10 mouse cellular contexts compared by ENCODE assay signal in the genomic region with DNA sequence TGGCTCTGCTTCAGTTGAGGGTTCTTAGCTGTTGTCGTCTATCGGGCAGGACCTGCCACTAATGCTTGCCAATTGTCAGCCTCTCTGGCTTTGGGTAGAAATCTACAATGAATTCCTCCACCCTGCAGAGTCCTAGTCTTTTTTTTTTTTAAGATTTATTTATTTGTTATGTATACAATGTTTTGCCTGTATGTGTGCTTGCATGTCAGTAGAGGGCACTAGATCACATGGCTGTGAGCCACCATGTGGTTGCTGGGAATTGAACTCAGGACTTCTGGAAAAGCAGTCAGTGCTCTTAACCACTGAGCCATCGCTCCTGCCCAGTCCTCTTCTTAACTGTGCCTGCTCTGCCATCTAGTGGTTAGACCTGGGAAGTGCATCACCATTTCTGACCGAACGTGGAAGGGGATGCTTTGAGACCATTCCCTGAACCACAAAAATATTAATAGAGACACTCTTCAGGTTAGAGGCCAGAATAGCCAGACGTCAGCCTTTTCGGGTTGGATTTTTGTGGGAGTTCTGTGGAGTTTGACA. TPM values are rescaled to one million over a fixed set of nuclear protein-coding genes. Genes with fewer than 3 reads are reported as not detected.
A peak's percentile ranks its signal among the peaks of the same experiment; 100 is the strongest.
DNase-seq lines count a peak whose midpoint lies in the region; ATAC-seq and TF ChIP-seq lines count a peak whose summit lies in the region.
"Had no signal": no experiment of that assay in that cellular context is flagged by ENCODE, and none has a peak within 500 bp of the region (broad histone marks: within the 10 kb centered on the region; RNA-seq: fewer than 3 reads in every experiment).

No protein-coding gene starts in this region.

- no peak overlapping the region for H3K9ac ChIP-seq in midbrain, embryonic 15.5 days
- H3K9ac ChIP-seq: neural tube, embryonic 13.5 days had no signal

- peak; percentile 88; the same call in 1 of the 2 replicates for TF ChIP-seq CTCF in embryonic fibroblast, embryonic 13.5 days (IDR thresholded peaks at IDR 0.05; ENCODE audit: borderline replicate concordance, insufficient read depth, low read length)

- TF ChIP-seq POLR2A in embryonic fibroblast, embryonic 13.5 days (IDR thresholded peaks at IDR 0.05; ENCODE audit: low read depth, low read length), result no peak

- intact Hi-C loops in left cerebral cortex, postnatal 25 days (cut with DNase I), result loop anchor here (2.0 kb wide), 3 partner anchors 43 to 495 kb away; no protein-coding TSS in a partner anchor

- no peak overlapping the region for H3K27ac ChIP-seq in midbrain, embryonic 10.5 days (replicated peaks)
- no peak overlapping the region for H3K27ac ChIP-seq in midbrain, embryonic 15.5 days
- H3K27ac ChIP-seq in embryonic fibroblast, embryonic 13.5 days (ENCODE audit: insufficient read depth, low read length), result no peak overlapping the region
- H3K27ac ChIP-seq: neural tube, embryonic 13.5 days had no signal

- peaks cover 17% of the 10 kb centered on the region for H3K4me1 ChIP-seq in midbrain, embryonic 10.5 days
- peaks cover 10% of the 10 kb centered on the region for H3K4me1 ChIP-seq in midbrain, embryonic 15.5 days
- H3K4me1 ChIP-seq in embryonic fibroblast, embryonic 13.5 days (ENCODE audit: control insufficient read depth, insufficient read depth, low read length), result no peaks in the 10 kb centered on the region; the same call in 1 of the 2 replicates

- no peak overlapping the region for H3K4me2 ChIP-seq in midbrain, embryonic 15.5 days
- H3K4me2 ChIP-seq: neural tube, embryonic 13.5 days had no signal

- WGBS in midbrain, embryonic 10.5 days, result 26% methylated on average over 7 of the region's 7 CpGs
- WGBS in midbrain, embryonic 15.5 days, result 18% methylated on average over 7 of the region's 7 CpGs

- no peaks in the 10 kb centered on the region for H3K9me3 ChIP-seq in midbrain, embryonic 10.5 days (replicated peaks)
- no peaks in the 10 kb centered on the region for H3K9me3 ChIP-seq in midbrain, embryonic 15.5 days
- H3K9me3 ChIP-seq: neural tube, embryonic 13.5 days had no signal

- H3K4me3 ChIP-seq in midbrain, embryonic 10.5 days, result no peak overlapping the region
- H3K4me3 ChIP-seq in midbrain, embryonic 15.5 days, result no peak overlapping the region
- no peak overlapping the region for H3K4me3 ChIP-seq in embryonic fibroblast, embryonic 13.5 days (ENCODE audit: insufficient read depth, low read length)
- H3K4me3 ChIP-seq: erythroblast, embryonic 14.5 days; neural tube, embryonic 13.5 days had no signal

- no peaks in the 10 kb centered on the region for H3K36me3 ChIP-seq in midbrain, embryonic 10.5 days
- H3K36me3 ChIP-seq in midbrain, embryonic 15.5 days (replicated peaks), result no peaks in the 10 kb centered on the region
- H3K36me3 ChIP-seq: neural tube, embryonic 13.5 days had no signal

- no peak for ATAC-seq in midbrain, embryonic 15.5 days (replicated peaks)
- peak; percentile 76 for ATAC-seq in neutrophil, adult 5-6 weeks (ENCODE audit: extremely low read depth, insufficient number of reproducible peaks, low FRiP score, poor library complexity, severe bottlenecking)

- no peaks in the 10 kb centered on the region for H3K27me3 ChIP-seq in midbrain, embryonic 10.5 days (ENCODE audit: low read depth, poor library complexity, severe bottlenecking)
- no peaks in the 10 kb centered on the region for H3K27me3 ChIP-seq in midbrain, embryonic 15.5 days (replicated peaks)
- H3K27me3 ChIP-seq: neural tube, embryonic 13.5 days had no signal

- DNase-seq in midbrain, embryonic 10.5 days (ENCODE audit: low spot score), result peak; percentile 79
- peak; percentile 86 for DNase-seq in adrenal gland, postnatal 14 days
- peak; percentile 87 for DNase-seq in heart, postnatal 4 days
- DNase-seq in left cerebral cortex, postnatal 25 days (ENCODE audit: low spot score in 2 of 2), result peak; percentile 74 to 81
- peak; percentile 71 for DNase-seq in thymus, postnatal 0 days (ENCODE audit: low spot score)

RNA-seq across cellular contexts. Expression of a gene that starts 4.3 kb away (rescaled TPM):
- polyA plus RNA-seq in midbrain, embryonic 10.5 days (2016; fragmentation: Nextera tagmentation; extraction: Ambion mirVana), result 5.8 and 9.7 TPM in 2 replicates
- polyA plus RNA-seq in midbrain, embryonic 15.5 days (2015; fragmentation: Nextera tagmentation; extraction: Ambion mirVana), result 5.1 and 6.3 TPM in 2 replicates
- total RNA-seq in adrenal gland, postnatal 14 days (2021), result 11.7 and 12.7 TPM in 2 replicates
- 37.2 and 41.3 TPM in 2 replicates for polyA plus RNA-seq in embryonic fibroblast, embryonic 13.5 days (2011; ENCODE audit: insufficient read length, low read depth, missing spikeins)
- total RNA-seq in heart, postnatal 4 days (2021), result 1 to 10 TPM; 2.1 to 3.5 TPM
- 1 to 10 TPM; 4.5 to 5.1 TPM for total RNA-seq in left cerebral cortex, postnatal 25 days (2021)
- not detected in 2 replicates for total RNA-seq in neutrophil, adult 5-6 weeks (2017)
- 3.2 and 3.4 TPM in 2 replicates for polyA plus RNA-seq in thymus, postnatal 0 days (2015; fragmentation: Nextera tagmentation; extraction: Ambion mirVana)
- polyA plus RNA-seq: erythroblast, embryonic 14.5 days had no signal

RNA-seq across cellular contexts. Expression of a gene that starts 18.8 kb away (rescaled TPM):
- polyA plus RNA-seq in midbrain, embryonic 10.5 days (2016; fragmentation: Nextera tagmentation; extraction: Ambion mirVana), result 21.9 and 22.4 TPM in 2 replicates
- 19.9 and 20.8 TPM in 2 replicates for polyA plus RNA-seq in midbrain, embryonic 15.5 days (2015; fragmentation: Nextera tagmentation; extraction: Ambion mirVana)
- 40.7 and 41.9 TPM in 2 replicates for total RNA-seq in adrenal gland, postnatal 14 days (2021)
- 43.9 and 47.1 TPM in 2 replicates for polyA plus RNA-seq in embryonic fibroblast, embryonic 13.5 days (2011; ENCODE audit: insufficient read length, low read depth, missing spikeins)
- total RNA-seq in heart, postnatal 4 days (2021), result 10 to 100 TPM; 35.3 to 35.7 TPM
- total RNA-seq in left cerebral cortex, postnatal 25 days (2021), result 10 to 100 TPM; 31.7 to 32.8 TPM
- total RNA-seq in neutrophil, adult 5-6 weeks (2017), result 30.9 and 38.5 TPM in 2 replicates
- polyA plus RNA-seq in thymus, postnatal 0 days (2015; fragmentation: Nextera tagmentation; extraction: Ambion mirVana), result 24.2 and 26.1 TPM in 2 replicates

RNA-seq across cellular contexts. Expression of a gene that starts 33.7 kb away (rescaled TPM):
- 90.6 and 94.5 TPM in 2 replicates for polyA plus RNA-seq in midbrain, embryonic 10.5 days (2016; fragmentation: Nextera tagmentation; extraction: Ambion mirVana)
- polyA plus RNA-seq in midbrain, embryonic 15.5 days (2015; fragmentation: Nextera tagmentation; extraction: Ambion mirVana), result 90.6 and 97.3 TPM in 2 replicates
- total RNA-seq in adrenal gland, postnatal 14 days (2021), result 33.5 and 42.5 TPM in 2 replicates
- 31.5 and 38.9 TPM in 2 replicates for polyA plus RNA-seq in embryonic fibroblast, embryonic 13.5 days (2011; ENCODE audit: insufficient read length, low read depth, missing spikeins)
- 10 to 100 TPM; 20.5 to 20.6 TPM for total RNA-seq in heart, postnatal 4 days (2021)
- 10 to 100 TPM; 36.1 to 39.2 TPM for total RNA-seq in left cerebral cortex, postnatal 25 days (2021)
- total RNA-seq in neutrophil, adult 5-6 weeks (2017), result 64.5 and 65.3 TPM in 2 replicates
- polyA plus RNA-seq in thymus, postnatal 0 days (2015; fragmentation: Nextera tagmentation; extraction: Ambion mirVana), result 80.1 and 83.6 TPM in 2 replicates

RNA-seq across cellular contexts. Expression of a gene that starts 48.0 kb away (rescaled TPM):
- polyA plus RNA-seq in midbrain, embryonic 10.5 days (2016; fragmentation: Nextera tagmentation; extraction: Ambion mirVana), result 63.3 and 71.9 TPM in 2 replicates
- 96.4 and 100 TPM in 2 replicates for polyA plus RNA-seq in midbrain, embryonic 15.5 days (2015; fragmentation: Nextera tagmentation; extraction: Ambion mirVana)
- total RNA-seq in adrenal gland, postnatal 14 days (2021), result 33.0 and 37.0 TPM in 2 replicates
- 31.6 and 33.6 TPM in 2 replicates for polyA plus RNA-seq in embryonic fibroblast, embryonic 13.5 days (2011; ENCODE audit: insufficient read length, low read depth, missing spikeins)
- 10 to 100 TPM; 18.1 TPM for total RNA-seq in heart, postnatal 4 days (2021)
- 10 to 100 TPM; 60.8 to 63.3 TPM for total RNA-seq in left cerebral cortex, postnatal 25 days (2021)
- 118 and 128 TPM in 2 replicates for total RNA-seq in neutrophil, adult 5-6 weeks (2017)
- polyA plus RNA-seq in thymus, postnatal 0 days (2015; fragmentation: Nextera tagmentation; extraction: Ambion mirVana), result 64.0 and 66.2 TPM in 2 replicates

RNA-seq across cellular contexts. Expression of a gene that starts 48.1 kb away (rescaled TPM):
- 19.8 and 27.6 TPM in 2 replicates for polyA plus RNA-seq in midbrain, embryonic 10.5 days (2016; fragmentation: Nextera tagmentation; extraction: Ambion mirVana)
- polyA plus RNA-seq in midbrain, embryonic 15.5 days (2015; fragmentation: Nextera tagmentation; extraction: Ambion mirVana), result 50.2 and 55.5 TPM in 2 replicates
- 17.4 and 23.5 TPM in 2 replicates for total RNA-seq in adrenal gland, postnatal 14 days (2021)
- 9.9 and 10.4 TPM in 2 replicates for polyA plus RNA-seq in embryonic fibroblast, embryonic 13.5 days (2011; ENCODE audit: insufficient read length, low read depth, missing spikeins)
- total RNA-seq in heart, postnatal 4 days (2021), result 10 to 100 TPM; 58.5 to 69.1 TPM
- 10 to 100 TPM; 66.2 to 72.1 TPM for total RNA-seq in left cerebral cortex, postnatal 25 days (2021)
- total RNA-seq in neutrophil, adult 5-6 weeks (2017), result 8.7 and 9.8 TPM in 2 replicates
- 9.0 and 13.2 TPM in 2 replicates for polyA plus RNA-seq in thymus, postnatal 0 days (2015; fragmentation: Nextera tagmentation; extraction: Ambion mirVana)
